Mouse (Mus musculus) heart, embryonic 14.5 days (tissue): ENCODE data around the gene Samhd1. TPM values are rescaled to one million over a fixed set of nuclear protein-coding genes. Genes with fewer than 3 reads are reported as not detected.

Experiments
- ATAC-seq: fragments of 200-750 bp; cut with Nextera tagmentation; 2 replicates; pipeline ENCODE4 v1.8.0; 2017; ENCODE audit warnings: low read depth, moderate TSS enrichment; ENCODE audit not compliant: insufficient number of reproducible peaks, insufficient read depth, low FRiP score
- H3K27ac ChIP-seq, 2 experiments: fragments of 200-500 bp in 1 of 2; fragments of 300-500 bp in 1 of 2; sonication (generic) in 1 of 2; replicated peaks in 1 of 2; 2 replicates each; pipeline ENCODE4 v1.5.1; 2012 to 2014; ENCODE audit warnings: low read depth in 2 of 2, low read length in 2 of 2, control low read depth in 1 of 2, mild to moderate bottlenecking in 1 of 2, mixed read lengths in 1 of 2; ENCODE audit not compliant: control insufficient read depth in 1 of 2, insufficient read depth in 1 of 2
- H3K27me3 ChIP-seq: fragments of 300-500 bp; sonication (generic); 2 replicates; pipeline ENCODE4 v1.6.1; 2014; ENCODE audit warnings: mild to moderate bottlenecking, low read length, control low read depth; ENCODE audit not compliant: control insufficient read depth, insufficient read depth
- H3K36me3 ChIP-seq: fragments of 300-500 bp; sonication (generic); 2 replicates; pipeline ENCODE4 v1.6.1; 2014; ENCODE audit warnings: mild to moderate bottlenecking, control low read depth, low read length, mixed read lengths; ENCODE audit not compliant: control insufficient read depth, insufficient read depth
- H3K4me1 ChIP-seq, 2 experiments: fragments of 200-500 bp in 1 of 2; fragments of 300-500 bp in 1 of 2; sonication (generic) in 1 of 2; 2 replicates each; pipeline ENCODE4 v1.6.1; 2012 to 2014; ENCODE audit warnings: low read length in 2 of 2, control low read depth in 1 of 2, mixed read lengths in 1 of 2; ENCODE audit not compliant: control insufficient read depth in 2 of 2, insufficient read depth in 2 of 2
- H3K4me2 ChIP-seq: fragments of 300-500 bp; sonication (generic); 2 replicates; pipeline ENCODE4 v1.6.1; 2014; ENCODE audit warnings: mild to moderate bottlenecking, low read length
- H3K4me3 ChIP-seq, 2 experiments: fragments of 200-500 bp in 1 of 2; fragments of 300-500 bp in 1 of 2; sonication (generic) in 1 of 2; 2 replicates each; pipeline ENCODE4 v1.5.1; 2012 to 2014; ENCODE audit warnings: low read length in 2 of 2, mild to moderate bottlenecking in 2 of 2, control low read depth in 1 of 2, low read depth in 1 of 2, moderate library complexity in 1 of 2; ENCODE audit not compliant: control insufficient read depth in 1 of 2, insufficient read depth in 1 of 2
- H3K9ac ChIP-seq: fragments of 300-500 bp; sonication (generic); 2 replicates; pipeline ENCODE4 v1.6.1; 2014; ENCODE audit warnings: mild to moderate bottlenecking, low read length
- H3K9me3 ChIP-seq: fragments of 300-500 bp; sonication (generic); 2 replicates; pipeline ENCODE4 v1.6.1; 2016; ENCODE audit warnings: low read length, control low read depth; ENCODE audit not compliant: control insufficient read depth
- WGBS: fragments of 180-500 bp; shearing (Covaris S2); extraction: QIAGEN DNeasy Blood & Tissue Kit; methylation state at CpG from one replicate; pipeline ENCODE4 v1.1.7; 2014; 5-methylcytosine and 5-hydroxymethylcytosine counted together
- polyA plus RNA-seq: library from polyadenylated mRNA; unstranded; fragments of >200 nt; fragmentation: Nextera tagmentation; extraction: Ambion mirVana; gene quantifications from 2 replicates; pipeline ENCODE4 v1.2.1, GENCODE M21; 2014

Samhd1 gene
- polyA plus RNA-seq, 1 experiment from 2014 or later, result 18.3 TPM

GRCm38 (mm10) chr2:157130813-157131514 lies 4.1 kb downstream of the Samhd1 start:
- H3K4me3 ChIP-seq, result no peak overlapping the region
- 0 out of 2 replicates have a peak, but pooled peaks cover 3% of the 10 kb centered on the region for H3K36me3 ChIP-seq
- no peak overlapping the region for H3K27ac ChIP-seq
- 82% methylated on average over 8 of the region's 8 CpGs for WGBS
- H3K9ac ChIP-seq, result no peak overlapping the region; the same call in 1 of the 2 replicates
- ATAC-seq, result no peak
- no peak overlapping the region for H3K4me2 ChIP-seq
- no peaks in the 10 kb centered on the region for H3K27me3 ChIP-seq
- H3K9me3 ChIP-seq, result no peaks in the 10 kb centered on the region
- peaks cover 2 to 13% of the 10 kb centered on the region in 2 experiments; a peak in 2 of 4 replicates for H3K4me1 ChIP-seq

GRCm38 (mm10) chr2:157129601-157130164 lies 5.4 kb downstream of the Samhd1 start:
- Histone ChIP-seq H3K9me3 (no peaks in the 10 kb centered on the region), H3K4me1 (peaks cover 2 to 14% of the 10 kb centered on the region in 2 experiments; a peak in 2 of 4 replicates), H3K4me2 (0 out of 2 replicates have a peak overlapping the region, but pooled peaks have one; percentile 6), H3K27me3 (no peaks in the 10 kb centered on the region), H3K36me3 (peaks cover 7% of the 10 kb centered on the region; the same call in 1 of the 2 replicates), H3K9ac (no peak overlapping the region), H3K4me3 (no peak overlapping the region), H3K27ac (no peak overlapping the region)
- 71% methylated on average over 11 of the region's 11 CpGs for WGBS
- ATAC-seq, result no peak

GRCm38 (mm10) chr2:157129096-157129495 lies 6.0 kb downstream of the Samhd1 start:
- no peak overlapping the region for H3K4me2 ChIP-seq
- H3K4me1 ChIP-seq, result peaks cover 2 to 12% of the 10 kb centered on the region in 2 experiments; a peak in 2 of 4 replicates
- H3K36me3 ChIP-seq, result peaks cover 7% of the 10 kb centered on the region; the same call in 1 of the 2 replicates
- H3K27me3 ChIP-seq, result no peaks in the 10 kb centered on the region
- H3K9me3 ChIP-seq, result no peaks in the 10 kb centered on the region
- H3K4me3 ChIP-seq, result no peak overlapping the region
- ATAC-seq, result no peak
- no peak overlapping the region for H3K27ac ChIP-seq
- 87% methylated on average over 4 of the region's 4 CpGs for WGBS
- no peak overlapping the region for H3K9ac ChIP-seq

- Histone ChIP-seq H3K27me3 (no peaks in the 10 kb centered on the region), H3K27ac (no peak overlapping the region), H3K4me1 (peaks cover 0 to 4% of the 10 kb centered on the region in 2 experiments; a peak in 1 of 4 replicates), H3K9me3 (no peaks in the 10 kb centered on the region), H3K4me3 (no peak overlapping the region), H3K9ac (no peak overlapping the region), H3K4me2 (no peak overlapping the region), H3K36me3 (peaks cover 7% of the 10 kb centered on the region; the same call in 1 of the 2 replicates)
- no peak for ATAC-seq
- WGBS, result 49% methylated on average over 4 of the region's 4 CpGs
These were observed 7.0 kb downstream of the Samhd1 start for GRCm38 (mm10) chr2:157128072-157128471.

- no peak overlapping the region for H3K27ac ChIP-seq
- no peak overlapping the region for H3K9ac ChIP-seq
- H3K4me1 ChIP-seq, result peaks cover 0 to 4% of the 10 kb centered on the region in 2 experiments; a peak in 1 of 4 replicates
- H3K4me3 ChIP-seq, result no peak overlapping the region
- H3K36me3 ChIP-seq, result peaks cover 12% of the 10 kb centered on the region; the same call in 1 of the 2 replicates
- ATAC-seq, result no peak
- H3K4me2 ChIP-seq, result no peak overlapping the region
- H3K9me3 ChIP-seq, result no peaks in the 10 kb centered on the region
- 81% methylated on average over 3 of the region's 3 CpGs for WGBS
- no peaks in the 10 kb centered on the region for H3K27me3 ChIP-seq
These were observed 7.7 kb downstream of the Samhd1 start for GRCm38 (mm10) chr2:157127370-157127769.

GRCm38 (mm10) chr2:157125246-157125645 lies 9.8 kb downstream of the Samhd1 start:
- Histone ChIP-seq H3K4me2 (no peak overlapping the region), H3K36me3 (peaks cover 33% of the 10 kb centered on the region), H3K4me1 (peaks cover 0 to 4% of the 10 kb centered on the region in 2 experiments; a peak in 1 of 4 replicates), H3K27me3 (no peaks in the 10 kb centered on the region), H3K9me3 (no peaks in the 10 kb centered on the region), H3K4me3 (no peak overlapping the region), H3K27ac (no peak overlapping the region), H3K9ac (no peak overlapping the region)
- 62% methylated on average over 3 of the region's 3 CpGs for WGBS
- no peak for ATAC-seq

GRCm38 (mm10) chr2:157121766-157122165 lies 13.3 kb downstream of the Samhd1 start:
- H3K27ac ChIP-seq, result no peak overlapping the region
- 88% methylated on average over 8 of the region's 8 CpGs for WGBS
- H3K4me2 ChIP-seq, result no peak overlapping the region
- H3K27me3 ChIP-seq, result no peaks in the 10 kb centered on the region
- H3K36me3 ChIP-seq, result peaks cover 51% of the 10 kb centered on the region
- no peaks in the 10 kb centered on the region for H3K9me3 ChIP-seq
- no peak overlapping the region for H3K9ac ChIP-seq
- H3K4me3 ChIP-seq, result no peak overlapping the region
- no peak for ATAC-seq
- peaks cover 0 to 4% of the 10 kb centered on the region in 2 experiments; a peak in 1 of 4 replicates for H3K4me1 ChIP-seq
